Mouse (Mus musculus): ENCODE measurements at regions not wholly inside any gene's neighbourhood (a gene's known extent, or its start where the extent isn't known, plus 50 kb on each side); places are given as distances from the start of the nearest gene placed in this dataset.

DNA sequence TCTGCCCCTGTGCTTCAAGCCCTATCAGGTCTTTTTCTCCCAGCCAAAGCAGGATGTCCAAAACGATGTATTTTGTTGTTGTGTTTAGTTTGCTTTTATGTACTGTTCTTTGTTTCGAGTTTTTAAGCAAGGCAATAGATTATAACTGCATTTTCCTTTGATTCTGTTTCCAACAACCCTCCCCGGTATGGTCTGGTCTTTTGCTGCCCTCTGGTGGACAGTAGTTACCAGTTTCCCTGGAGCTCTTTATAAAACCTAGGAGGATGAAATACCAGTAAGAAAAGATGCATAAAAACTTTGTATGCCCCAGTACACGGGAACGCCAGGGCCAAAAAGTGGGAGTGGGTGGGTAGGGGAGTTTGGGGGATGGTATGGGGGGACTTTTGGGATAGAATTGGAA lies 73.9 kb upstream of the Itm2a start:
- peak; percentile 3 for DNase-seq (ENCODE audit: low read depth, low spot score)

DNA sequence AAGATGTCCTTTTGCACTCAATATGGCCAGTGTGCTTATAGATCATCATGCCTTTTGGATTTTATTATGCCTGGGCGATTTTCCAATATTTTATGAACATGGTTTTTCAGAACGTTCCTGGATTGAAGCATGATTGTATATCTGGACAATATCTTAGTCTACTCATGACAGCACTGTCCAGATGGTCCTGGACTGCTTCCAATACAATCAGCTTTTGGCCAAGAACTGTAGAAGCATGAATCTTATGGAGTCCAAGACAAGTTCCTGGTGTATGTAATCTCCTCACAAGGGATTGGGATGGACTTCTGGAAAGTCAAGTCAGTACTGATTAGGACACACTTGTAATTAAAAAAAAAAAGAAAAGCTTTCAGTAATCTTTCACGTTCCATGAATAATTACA lies 66.1 kb upstream of the Itm2a start:
- DNase-seq (ENCODE audit: low read depth, low spot score) = no peak

All from telencephalon, adult 2 months (tissue).